In genomic region chr9:119119409-119120167, GRCm38 (mm10) we compare ENCODE assay signal across 21 mouse cellular contexts. TPM values are rescaled to one million over a fixed set of nuclear protein-coding genes. Genes with fewer than 3 reads are reported as not detected.
DNase-seq lines count a peak whose midpoint lies in the region; ATAC-seq and TF ChIP-seq lines count a peak whose summit lies in the region.
"Had no signal": no experiment of that assay in that cellular context is flagged by ENCODE, and none has a peak within 500 bp of the region (broad histone marks: within the 10 kb centered on the region; RNA-seq: fewer than 3 reads in every experiment).

No protein-coding gene starts in this region.

- peak; percentile 57 for TF ChIP-seq POLR2A in kidney, adult 2 months (IDR thresholded peaks at IDR 0.05; ENCODE audit: low read depth, low read length)

- no peak for ATAC-seq in forebrain, embryonic 12.5 days (ENCODE audit: low FRiP score)
- ATAC-seq: intestine, embryonic 15.5 days had no signal

- no peaks in the 10 kb centered on the region for H3K27me3 ChIP-seq in kidney, adult 2 months (replicated peaks; ENCODE audit: control insufficient read depth, insufficient read depth, low read length)
- no peaks in the 10 kb centered on the region for H3K27me3 ChIP-seq in forebrain, embryonic 12.5 days
- H3K27me3 ChIP-seq in forebrain, embryonic 10.5 days (ENCODE audit: poor library complexity, severe bottlenecking): no peaks in the 10 kb centered on the region
- H3K27me3 ChIP-seq: embryonic facial prominence, embryonic 12.5 days; hindbrain, embryonic 12.5 days; intestine, embryonic 15.5 days; limb, embryonic 15.5 days; midbrain, embryonic 12.5 days had no signal

- DNase-seq in 416B (ENCODE audit: low read depth) (peak; percentile 29), A20 (ENCODE audit: low read depth, low spot score) (peak; percentile 6)
- DNase-seq in kidney, adult 2 months: peak; percentile 96
- peak; percentile 92 for DNase-seq in kidney, postnatal 14 days
- no peak for DNase-seq in forebrain, embryonic 10.5 days (ENCODE audit: extremely low spot score, low spot score)
- DNase-seq in neural tube, embryonic 10.5 days (ENCODE audit: extremely low spot score, low spot score): no peak
- DNase-seq: adrenal gland, postnatal 14 days; cerebellum, adult 8-10 months; gastrocnemius, postnatal 14 days; heart, postnatal 10 days; layer of hippocampus, adult 9-11 months; lung, postnatal 14 days; thymus, adult 18-20 months had no signal

- H3K4me2 ChIP-seq in forebrain, embryonic 12.5 days: no peak overlapping the region
- H3K4me2 ChIP-seq: embryonic facial prominence, embryonic 12.5 days; hindbrain, embryonic 12.5 days; intestine, embryonic 15.5 days; limb, embryonic 15.5 days; midbrain, embryonic 12.5 days had no signal

- H3K4me3 ChIP-seq in kidney, adult 2 months (ENCODE audit: insufficient read depth, low read depth, low read length): peak overlapping the region; percentile 47
- H3K4me3 ChIP-seq in forebrain, embryonic 12.5 days (replicated peaks): no peak overlapping the region
- no peak overlapping the region for H3K4me3 ChIP-seq in forebrain, embryonic 10.5 days
- H3K4me3 ChIP-seq: embryonic facial prominence, embryonic 12.5 days; hindbrain, embryonic 12.5 days; intestine, embryonic 15.5 days; limb, embryonic 15.5 days; midbrain, embryonic 12.5 days; myocyte had no signal

- peaks cover 7% of the 10 kb centered on the region; the same call in 1 of the 2 replicates for H3K4me1 ChIP-seq in kidney, adult 2 months (ENCODE audit: control insufficient read depth, insufficient read depth, low read length)
- H3K4me1 ChIP-seq in forebrain, embryonic 12.5 days: peaks cover 9% of the 10 kb centered on the region
- peaks cover 16% of the 10 kb centered on the region for H3K4me1 ChIP-seq in forebrain, embryonic 10.5 days
- H3K4me1 ChIP-seq: intestine, embryonic 15.5 days; midbrain, embryonic 12.5 days had no signal

- peak overlapping the region; percentile 92 for H3K27ac ChIP-seq in kidney, adult 2 months (ENCODE audit: insufficient read depth, low read depth, low read length)
- no peak overlapping the region for H3K27ac ChIP-seq in forebrain, embryonic 12.5 days
- H3K27ac ChIP-seq in forebrain, embryonic 10.5 days: no peak overlapping the region
- H3K27ac ChIP-seq: embryonic facial prominence, embryonic 12.5 days; hindbrain, embryonic 12.5 days; intestine, embryonic 15.5 days; limb, embryonic 15.5 days; midbrain, embryonic 12.5 days had no signal

- TF ChIP-seq CTCF in kidney, adult 2 months (conservative IDR thresholded peaks at IDR 0.05; ENCODE audit: insufficient read depth, insufficient read length, low read depth, low read length): no peak

- no peak overlapping the region for H3K9ac ChIP-seq in forebrain, embryonic 12.5 days
- H3K9ac ChIP-seq: embryonic facial prominence, embryonic 12.5 days; hindbrain, embryonic 12.5 days; intestine, embryonic 15.5 days; limb, embryonic 15.5 days; midbrain, embryonic 12.5 days had no signal

- H3K9me3 ChIP-seq in forebrain, embryonic 12.5 days: no peaks in the 10 kb centered on the region
- no peaks in the 10 kb centered on the region for H3K9me3 ChIP-seq in forebrain, embryonic 10.5 days
- H3K9me3 ChIP-seq: embryonic facial prominence, embryonic 12.5 days; hindbrain, embryonic 12.5 days; intestine, embryonic 15.5 days; limb, embryonic 15.5 days; midbrain, embryonic 12.5 days had no signal

- whole genome bisulfite sequencing in kidney, adult 2 months: 33% methylated on average over 19 of the region's 19 CpGs
- WGBS in forebrain, embryonic 12.5 days: 88% methylated on average over 19 of the region's 19 CpGs
- 89% methylated on average over 19 of the region's 19 CpGs for WGBS in forebrain, embryonic 10.5 days

- no peaks in the 10 kb centered on the region for H3K36me3 ChIP-seq in kidney, adult 2 months (ENCODE audit: control insufficient read depth, insufficient read depth, low read length)
- H3K36me3 ChIP-seq in forebrain, embryonic 12.5 days (replicated peaks): no peaks in the 10 kb centered on the region
- H3K36me3 ChIP-seq in forebrain, embryonic 10.5 days (replicated peaks): no peaks in the 10 kb centered on the region
- H3K36me3 ChIP-seq: embryonic facial prominence, embryonic 12.5 days; hindbrain, embryonic 12.5 days; intestine, embryonic 15.5 days; limb, embryonic 15.5 days; midbrain, embryonic 12.5 days had no signal

RNA-seq across cellular contexts. Expression of gene Dlec1, which starts 17.3 kb away (rescaled TPM):
- 30.3 and 38.7 TPM in 2 replicates for polyA plus RNA-seq in kidney, adult 2 months (2012; rRNA removed)
- 0.79 and 1.0 TPM in 2 replicates for polyA plus RNA-seq in forebrain, embryonic 12.5 days (2016; fragmentation: Nextera tagmentation; extraction: Ambion mirVana)
- polyA plus RNA-seq in forebrain, embryonic 10.5 days (2016; fragmentation: Nextera tagmentation; extraction: Ambion mirVana): 1.1 and 2.1 TPM in 2 replicates

RNA-seq across cellular contexts. Expression of gene Plcd1, which starts 26.3 kb away (rescaled TPM):
- polyA plus RNA-seq in kidney, adult 2 months (2012; rRNA removed): 11.3 and 11.8 TPM in 2 replicates
- 11.0 and 16.8 TPM in 2 replicates for polyA plus RNA-seq in forebrain, embryonic 12.5 days (2016; fragmentation: Nextera tagmentation; extraction: Ambion mirVana)
- polyA plus RNA-seq in forebrain, embryonic 10.5 days (2016; fragmentation: Nextera tagmentation; extraction: Ambion mirVana): 13.0 and 13.7 TPM in 2 replicates

RNA-seq across cellular contexts. Expression of gene Acaa1b, which starts 37.3 kb away (rescaled TPM):
- 417 and 424 TPM in 2 replicates for polyA plus RNA-seq in kidney, adult 2 months (2012; rRNA removed)
- 0.95 and 2.1 TPM in 2 replicates for polyA plus RNA-seq in forebrain, embryonic 12.5 days (2016; fragmentation: Nextera tagmentation; extraction: Ambion mirVana)
- 1.6 and 1.8 TPM in 2 replicates for polyA plus RNA-seq in forebrain, embryonic 10.5 days (2016; fragmentation: Nextera tagmentation; extraction: Ambion mirVana)

RNA-seq across cellular contexts. Expression of gene Gm47289, which starts 39.4 kb away (rescaled TPM):
- polyA plus RNA-seq in kidney, adult 2 months (2012; rRNA removed): 0.03 TPM in 1 of 2 replicates, not detected in the other
- polyA plus RNA-seq in forebrain, embryonic 12.5 days (2016; fragmentation: Nextera tagmentation; extraction: Ambion mirVana): not detected in 2 replicates
- not detected in 2 replicates for polyA plus RNA-seq in forebrain, embryonic 10.5 days (2016; fragmentation: Nextera tagmentation; extraction: Ambion mirVana)
- polyA plus RNA-seq: cortical plate, adult 2 months; embryonic facial prominence, embryonic 12.5 days; hindbrain, embryonic 12.5 days; intestine, embryonic 15.5 days; limb, embryonic 15.5 days; midbrain, embryonic 12.5 days; myocyte had no signal

Comparison
In these comparisons a context has a peak if more than half of its experiments do, and no peak if none do; other contexts are left out.
1. DNase-seq: peak in 416B (single experiment), A20 (single experiment), kidney, adult 2 months (single experiment) and kidney, postnatal 14 days (single experiment); none in forebrain, embryonic 10.5 days (single experiment) and neural tube, embryonic 10.5 days (single experiment).
2. RNA of gene Dlec1, which starts 17.3 kb away (polyA plus RNA-seq): 30.3 to 38.7 TPM in kidney, adult 2 months; 1.1 to 2.1 TPM in forebrain, embryonic 10.5 days and 0.79 to 1.0 TPM in forebrain, embryonic 12.5 days; every median in the first group is over 10 times any median in the second.
3. RNA of gene Acaa1b, which starts 37.3 kb away (polyA plus RNA-seq): 417 to 424 TPM in kidney, adult 2 months; 1.6 to 1.8 TPM in forebrain, embryonic 10.5 days and 0.95 to 2.1 TPM in forebrain, embryonic 12.5 days; every median in the first group is over 100 times any median in the second.